Mouse (Mus musculus): Measurements from ENCODE around the gene Cxcl5.

DNA sequence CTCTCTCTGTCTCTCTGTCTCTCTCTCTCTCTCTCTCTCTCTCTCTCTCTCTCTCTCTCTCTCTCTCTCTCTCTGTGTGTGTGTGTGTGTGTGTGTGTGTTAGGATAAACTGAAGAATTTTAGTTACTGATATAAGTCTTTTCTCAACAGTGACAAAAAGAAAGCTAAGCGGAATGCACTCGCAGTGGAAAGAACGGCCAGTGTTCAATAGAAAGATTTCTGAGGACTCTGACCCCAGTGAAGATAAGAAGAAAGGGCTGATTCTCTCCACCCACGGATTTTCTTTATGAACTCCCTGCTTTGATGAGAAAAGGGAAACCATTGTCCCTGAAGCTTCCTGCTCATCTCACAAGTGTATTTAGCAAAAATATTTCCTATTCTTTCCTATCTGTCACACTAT, 1.1 kb downstream of the Cxcl5 start:
- TF ChIP-seq POLR2A (IDR thresholded peaks at IDR 0.05; ENCODE audit: borderline replicate concordance, extremely low read depth, low read depth, low read length) = no peak
- TF ChIP-seq CTCF (IDR thresholded peaks at IDR 0.05; ENCODE audit: insufficient read depth, low read length) = no peak

All from lung, adult 2 months (tissue).